Mouse (Mus musculus): ENCODE measurements around the gene 9430097D07Rik. TPM values are rescaled to one million over a fixed set of nuclear protein-coding genes. Genes with fewer than 3 reads are reported as not detected.

The 9430097D07Rik gene
- polyA plus RNA-seq, 1 experiment from 2014 or later: 0.56 TPM

DNA sequence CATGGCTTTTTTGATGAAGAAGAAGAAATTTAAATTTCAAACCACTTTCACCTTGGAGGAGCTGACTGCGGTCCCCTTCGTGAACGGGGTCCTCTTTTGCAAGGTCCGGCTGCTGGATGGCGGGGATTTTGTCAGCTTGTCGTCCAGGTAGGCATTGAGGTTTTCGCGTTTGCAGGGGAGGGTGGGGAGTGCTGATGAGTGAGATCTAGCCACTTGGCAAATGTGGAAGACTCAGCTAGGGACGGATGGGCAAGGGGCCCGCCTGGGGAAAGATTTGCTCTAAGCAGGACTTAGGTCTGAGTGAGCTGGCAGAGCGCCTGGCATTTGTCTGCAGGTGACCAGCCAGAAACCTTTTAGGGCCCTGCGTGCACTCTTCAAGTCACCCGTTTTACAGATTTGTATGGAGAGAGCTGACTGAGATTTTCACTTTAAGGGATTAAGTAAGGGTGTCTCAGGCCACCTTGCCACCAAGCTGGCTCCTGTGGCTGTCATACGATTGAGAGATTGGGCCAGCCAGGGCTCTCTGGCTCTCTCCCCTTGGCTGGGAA is 39.3 kb downstream of the 9430097D07Rik start:
- peak overlapping the region; percentile 44 for H3K27ac ChIP-seq
- no peaks in the 10 kb centered on the region for H3K27me3 ChIP-seq
- ATAC-seq (ENCODE audit: low FRiP score): no peak
- H3K4me3 ChIP-seq: peak overlapping the region; percentile 91
- H3K9me3 ChIP-seq (replicated peaks): no peaks in the 10 kb centered on the region
- H3K4me2 ChIP-seq (replicated peaks): peak overlapping the region; percentile 64
- 3% methylated on average over 14 of the region's 14 CpGs for WGBS
- peaks cover 62% of the 10 kb centered on the region for H3K4me1 ChIP-seq
- peak overlapping the region; percentile 97 for H3K9ac ChIP-seq
- no peaks in the 10 kb centered on the region for H3K36me3 ChIP-seq

GRCm38 (mm10) chr2:32535501-32535991 is 39.9 kb downstream of the 9430097D07Rik start:
- WGBS: under 1% methylated on average over 46 of the region's 56 CpGs
- ATAC-seq (ENCODE audit: low FRiP score): peak; percentile 7
- Histone ChIP-seq H3K4me1 (peaks cover 60% of the 10 kb centered on the region), H3K4me2 (replicated peaks) (peak overlapping the region; percentile 64), H3K9me3 (replicated peaks) (no peaks in the 10 kb centered on the region), H3K9ac (peak overlapping the region; percentile 97), H3K27me3 (no peaks in the 10 kb centered on the region), H3K36me3 (no peaks in the 10 kb centered on the region), H3K27ac (peak overlapping the region; percentile 95), H3K4me3 (peak overlapping the region; percentile 91)

DNA sequence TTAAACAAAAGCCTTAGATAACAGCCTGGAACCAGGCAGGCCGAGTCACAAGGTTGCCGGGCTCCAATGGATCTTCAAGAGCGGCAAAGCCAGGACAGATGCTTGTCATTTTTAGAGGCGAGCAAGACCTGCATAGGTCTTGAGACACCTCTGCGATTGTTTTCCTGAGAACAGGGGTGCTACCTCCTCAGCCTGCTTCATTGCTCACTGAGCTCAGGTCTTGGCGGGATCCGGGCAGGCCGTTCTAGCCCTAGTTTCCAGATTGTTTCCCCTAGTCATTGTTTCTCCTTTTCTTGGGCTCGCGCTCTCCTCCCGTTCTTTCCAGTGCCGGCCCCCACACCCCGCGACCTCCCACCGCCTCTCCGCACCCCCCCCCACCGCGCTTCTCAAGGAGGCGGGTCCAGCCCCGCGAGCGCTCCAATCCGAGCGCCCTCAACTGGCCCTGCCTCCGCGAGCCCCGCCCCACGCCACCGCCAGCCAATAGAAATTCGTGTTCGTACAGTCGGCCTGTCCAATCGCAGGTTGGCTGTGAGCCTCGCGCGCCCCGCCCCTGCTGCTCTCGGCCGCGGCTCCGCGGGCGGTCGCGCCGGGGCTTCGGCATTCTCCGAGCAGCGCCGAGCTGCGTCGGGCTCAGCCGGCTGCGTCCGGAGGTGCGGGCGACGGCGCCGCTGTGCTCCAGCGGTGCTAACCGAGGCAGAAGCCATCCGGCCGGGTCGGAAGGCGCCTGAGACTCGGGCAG is 40.6 kb downstream of the 9430097D07Rik start, which contains the start of gene Fam102a:
Gene Fam102a, plus strand, starts transcription at position 600 of the 739 bp plus-strand sequence.
- H3K36me3 ChIP-seq: no peaks in the 10 kb centered on the region
- WGBS: 1% methylated on average over 60 of the region's 67 CpGs
- H3K4me3 ChIP-seq: peak within 1 kb of the TSS; percentile 91
- no peaks in the 10 kb centered on the region for H3K27me3 ChIP-seq
- peak within 1 kb of the TSS; percentile 64 for H3K4me2 ChIP-seq (replicated peaks)
- H3K27ac ChIP-seq: peak within 1 kb of the TSS; percentile 95
- peak; percentile 95 for ATAC-seq (ENCODE audit: low FRiP score)
- H3K4me1 ChIP-seq: peaks cover 55% of the 10 kb centered on the region
- no peaks in the 10 kb centered on the region for H3K9me3 ChIP-seq (replicated peaks)
- peak within 1 kb of the TSS; percentile 97 for H3K9ac ChIP-seq

- H3K4me3 ChIP-seq: peak overlapping the region; percentile 91
- peak overlapping the region; percentile 58 for H3K9ac ChIP-seq
- no peaks in the 10 kb centered on the region for H3K9me3 ChIP-seq (replicated peaks)
- 12% methylated on average over 13 of the region's 13 CpGs for WGBS
- peak overlapping the region; percentile 95 for H3K27ac ChIP-seq
- peaks cover 48% of the 10 kb centered on the region for H3K4me1 ChIP-seq
- ATAC-seq (ENCODE audit: low FRiP score): no peak
- H3K36me3 ChIP-seq: no peaks in the 10 kb centered on the region
- no peaks in the 10 kb centered on the region for H3K27me3 ChIP-seq
- H3K4me2 ChIP-seq (replicated peaks): peak overlapping the region; percentile 64
Observed at GRCm38 (mm10) chr2:32534061-32534732, 41.3 kb downstream of the 9430097D07Rik start.

DNA sequence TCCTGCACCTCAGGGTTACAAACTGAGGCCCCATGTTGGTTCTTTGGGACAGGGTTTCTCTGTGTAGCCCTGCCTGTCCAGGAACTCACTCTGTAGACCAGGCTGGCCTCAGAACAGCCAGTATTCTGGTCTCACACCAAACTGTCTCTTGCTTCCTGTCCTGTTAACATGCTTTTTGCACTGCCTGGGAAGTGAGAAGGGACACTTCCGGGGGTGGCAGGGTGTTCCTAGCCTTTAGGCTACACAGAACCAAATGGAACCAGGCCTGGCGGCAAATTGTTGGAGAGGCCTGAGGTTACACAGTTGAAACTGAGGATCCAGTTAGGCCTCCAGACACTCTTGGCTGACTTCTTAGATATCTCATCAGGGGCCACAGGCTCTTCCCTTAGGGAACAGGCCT is 42.3 kb downstream of the 9430097D07Rik start:
- WGBS: 90% methylated on average over 2 of the region's 2 CpGs
- Histone ChIP-seq H3K4me1 (peaks cover 37% of the 10 kb centered on the region), H3K9me3 (replicated peaks) (no peaks in the 10 kb centered on the region), H3K4me3 (no peak overlapping the region), H3K36me3 (no peaks in the 10 kb centered on the region), H3K27ac (no peak overlapping the region), H3K4me2 (replicated peaks) (no peak overlapping the region), H3K27me3 (no peaks in the 10 kb centered on the region), H3K9ac (no peak overlapping the region)
- ATAC-seq (ENCODE audit: low FRiP score): no peak

GRCm38 (mm10) chr2:32530479-32530878 is 45.0 kb downstream of the 9430097D07Rik start:
- no peaks in the 10 kb centered on the region for H3K9me3 ChIP-seq (replicated peaks)
- H3K4me2 ChIP-seq (replicated peaks): no peak overlapping the region
- H3K4me1 ChIP-seq: peaks cover 15% of the 10 kb centered on the region
- H3K9ac ChIP-seq: no peak overlapping the region
- ATAC-seq (ENCODE audit: low FRiP score): no peak
- 83% methylated on average over 2 of the region's 2 CpGs for WGBS
- no peaks in the 10 kb centered on the region for H3K36me3 ChIP-seq
- H3K4me3 ChIP-seq: no peak overlapping the region
- no peak overlapping the region for H3K27ac ChIP-seq
- no peaks in the 10 kb centered on the region for H3K27me3 ChIP-seq

DNA sequence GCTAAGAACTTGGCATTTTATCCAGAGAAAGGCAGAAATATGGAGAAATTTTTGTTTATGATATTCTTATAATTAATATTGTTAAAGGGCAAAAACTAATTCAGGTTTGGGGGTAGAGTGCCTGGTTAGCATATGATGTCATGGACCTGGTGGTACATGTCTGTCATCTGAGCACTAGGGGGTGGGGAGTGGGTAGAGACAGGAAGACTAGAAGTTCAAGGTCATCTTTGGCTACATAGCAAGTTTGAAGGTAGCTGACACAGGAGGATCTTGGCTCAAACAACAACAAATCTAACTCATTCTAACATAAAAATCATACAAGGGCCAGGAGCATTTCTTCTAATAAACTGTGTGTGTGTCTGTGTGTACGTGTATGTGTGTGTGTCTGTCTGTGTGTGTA is 47.2 kb downstream of the 9430097D07Rik start:
- H3K9ac ChIP-seq: no peak overlapping the region
- no peaks in the 10 kb centered on the region for H3K27me3 ChIP-seq
- no peak overlapping the region for H3K4me2 ChIP-seq (replicated peaks)
- no peak overlapping the region for H3K4me3 ChIP-seq
- WGBS: 93% methylated on average over 1 of the region's 1 CpGs
- ATAC-seq (ENCODE audit: low FRiP score): no peak
- H3K36me3 ChIP-seq: no peaks in the 10 kb centered on the region
- no peak overlapping the region for H3K27ac ChIP-seq
- no peaks in the 10 kb centered on the region for H3K9me3 ChIP-seq (replicated peaks)
- peaks cover 3% of the 10 kb centered on the region; the same call in 1 of the 2 replicates for H3K4me1 ChIP-seq

DNA sequence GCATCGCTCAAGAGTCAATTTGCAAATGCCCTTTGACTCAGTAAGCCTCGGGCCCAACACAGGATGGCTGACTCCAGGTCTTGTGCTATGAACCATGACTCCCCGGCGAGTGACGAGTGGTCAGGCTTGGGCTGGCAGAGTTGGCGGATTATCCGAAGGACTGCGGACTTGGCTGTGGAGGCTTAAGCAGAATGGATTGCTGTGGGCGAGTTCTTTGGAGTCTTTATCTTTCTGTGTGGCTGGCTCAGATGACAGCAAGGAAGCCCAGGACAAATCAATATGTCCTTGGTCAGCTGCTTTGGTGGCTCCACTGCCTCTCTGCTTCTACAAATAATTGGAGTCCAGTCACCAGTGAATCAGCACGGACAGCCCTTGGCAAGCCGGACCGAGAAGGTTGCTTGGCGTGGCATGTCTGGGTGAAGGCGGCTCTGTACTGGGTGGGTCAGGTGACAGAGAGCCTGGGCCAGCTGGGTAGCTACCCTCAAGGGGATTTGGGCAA is 48.0 kb downstream of the 9430097D07Rik start:
- 74% methylated on average over 14 of the region's 14 CpGs for WGBS
- Histone ChIP-seq H3K4me2 (replicated peaks) (no peak overlapping the region), H3K36me3 (no peaks in the 10 kb centered on the region), H3K9ac (no peak overlapping the region), H3K27ac (no peak overlapping the region), H3K9me3 (replicated peaks) (no peaks in the 10 kb centered on the region), H3K4me1 (no peaks in the 10 kb centered on the region), H3K27me3 (no peaks in the 10 kb centered on the region), H3K4me3 (no peak overlapping the region)
- ATAC-seq (ENCODE audit: low FRiP score): no peak

DNA sequence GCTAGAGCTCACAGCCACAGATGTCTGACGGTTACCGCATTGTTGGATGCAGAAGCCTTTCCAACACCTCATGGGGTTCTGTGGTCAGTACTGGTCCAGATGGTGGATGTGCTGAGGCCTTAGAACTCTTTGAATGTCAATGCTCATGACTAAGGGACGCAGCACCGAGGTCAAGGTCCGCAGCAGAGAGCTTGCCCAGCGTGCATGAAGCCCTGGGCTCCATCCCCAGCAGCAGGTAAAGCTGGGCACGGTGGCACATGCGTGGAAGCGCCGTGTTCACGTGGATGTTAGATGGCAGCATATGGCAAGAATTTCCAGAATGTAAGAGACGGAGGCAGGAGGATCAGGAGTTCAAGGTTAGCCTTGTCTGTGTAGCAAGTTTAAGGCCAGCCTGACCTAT is 49.7 kb downstream of the 9430097D07Rik start:
- 83% methylated on average over 12 of the region's 12 CpGs for WGBS
- Histone ChIP-seq H3K9ac (no peak overlapping the region), H3K4me1 (no peaks in the 10 kb centered on the region), H3K27me3 (no peaks in the 10 kb centered on the region), H3K4me2 (replicated peaks) (no peak overlapping the region), H3K36me3 (no peaks in the 10 kb centered on the region), H3K4me3 (no peak overlapping the region), H3K27ac (no peak overlapping the region), H3K9me3 (replicated peaks) (no peaks in the 10 kb centered on the region)
- no peak for ATAC-seq (ENCODE audit: low FRiP score)

DNA sequence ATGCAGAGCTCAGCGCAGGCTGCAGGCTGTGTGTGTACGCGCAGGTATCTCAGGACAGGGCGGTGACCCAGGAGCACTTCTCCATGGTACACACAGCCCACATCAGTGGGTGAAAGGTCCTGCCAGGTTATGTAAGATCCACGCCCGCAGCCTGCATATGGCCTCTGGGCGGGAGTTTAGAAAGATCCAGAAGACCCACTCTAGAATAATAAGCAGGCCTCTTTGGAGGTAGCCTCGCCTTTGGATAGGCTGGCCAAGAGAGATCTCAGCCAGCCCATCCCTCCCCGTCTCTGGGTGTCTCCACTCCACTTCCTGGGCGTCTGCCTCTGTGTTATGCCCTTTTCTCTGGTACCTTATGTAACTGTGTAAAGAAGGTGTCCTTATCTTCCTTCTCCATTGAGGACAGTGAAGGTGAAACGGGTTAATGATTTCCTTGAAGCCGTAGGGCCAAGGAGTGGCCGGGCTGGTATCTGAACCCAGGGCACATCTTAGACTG is 50.9 kb downstream of the 9430097D07Rik start:
- Histone ChIP-seq H3K36me3 (no peaks in the 10 kb centered on the region), H3K27ac (no peak overlapping the region), H3K4me1 (no peaks in the 10 kb centered on the region), H3K27me3 (no peaks in the 10 kb centered on the region), H3K4me3 (no peak overlapping the region), H3K9me3 (replicated peaks) (no peaks in the 10 kb centered on the region), H3K9ac (no peak overlapping the region), H3K4me2 (replicated peaks) (no peak overlapping the region)
- no peak for ATAC-seq (ENCODE audit: low FRiP score)
- 92% methylated on average over 13 of the region's 13 CpGs for WGBS
